Mouse (Mus musculus) embryonic fibroblast, embryonic 13.5 days (primary cell): Measurements from ENCODE around the gene Farsa. TPM values are rescaled to one million over a fixed set of nuclear protein-coding genes. Genes with fewer than 3 reads are reported as not detected.

Experiments used
- H3K27ac ChIP-seq: 2 replicates; pipeline ENCODE4 v1.5.1; 2012; ENCODE audit warnings: low read length, control low read depth, inconsistent platforms; ENCODE audit not compliant: insufficient read depth
- H3K4me1 ChIP-seq: 2 replicates; pipeline ENCODE4 v1.6.1; 2011; ENCODE audit warnings: low read length; ENCODE audit not compliant: control insufficient read depth, insufficient read depth
- H3K4me3 ChIP-seq: 2 replicates; pipeline ENCODE4 v1.5.1; 2011; ENCODE audit warnings: mild to moderate bottlenecking, control low read depth, low read length; ENCODE audit not compliant: insufficient read depth
- CTCF ChIP-seq: IDR thresholded peaks from 2 replicates; pipeline ENCODE4 v1.5.1; 2011; ENCODE audit warnings: mild to moderate bottlenecking, control low read depth, low read length, moderate library complexity, borderline replicate concordance; ENCODE audit not compliant: insufficient read depth
- POLR2A ChIP-seq: IDR thresholded peaks from 2 replicates; pipeline ENCODE4 v1.6.1; 2011; ENCODE audit warnings: low read depth, mild to moderate bottlenecking, control low read depth, low read length, moderate library complexity
- polyA plus RNA-seq: library from polyadenylated mRNA; stranded (reverse); fragments of >200 nt; gene quantifications from 2 replicates; pipeline ENCODE4 v1.2.4, GENCODE M21; 2011; ENCODE audit warnings: low read depth; ENCODE audit not compliant: missing spikeins, insufficient read length

Farsa gene
- polyA plus RNA-seq, 1 experiment, result 43.5 TPM

DNA sequence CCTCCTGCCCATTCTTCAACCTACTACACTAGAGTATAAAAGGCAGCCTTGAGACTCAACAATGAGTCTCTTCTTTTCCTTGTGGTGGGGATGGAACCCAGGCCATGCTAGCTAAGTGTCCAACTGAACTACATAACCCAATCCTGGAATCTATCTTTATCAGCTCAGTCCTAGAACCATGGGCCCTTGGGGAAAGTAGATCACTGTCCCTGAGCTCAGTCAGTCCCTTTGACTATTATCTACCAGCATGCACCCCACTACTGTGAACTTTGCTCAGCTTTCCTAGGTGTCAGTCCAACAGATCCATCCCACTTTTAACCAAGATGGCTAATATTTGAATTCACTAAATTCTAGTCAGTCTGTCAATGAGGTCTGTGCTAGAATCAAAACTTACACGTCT is 15.3 kb upstream of the Farsa start:
- Histone ChIP-seq H3K4me3 (no peak overlapping the region), H3K27ac (no peak overlapping the region), H3K4me1 (no peaks in the 10 kb centered on the region; the same call in none of the 2 replicates)
- TF ChIP-seq POLR2A, result no peak; the same call in 1 of the 2 replicates
- no peak for TF ChIP-seq CTCF

DNA sequence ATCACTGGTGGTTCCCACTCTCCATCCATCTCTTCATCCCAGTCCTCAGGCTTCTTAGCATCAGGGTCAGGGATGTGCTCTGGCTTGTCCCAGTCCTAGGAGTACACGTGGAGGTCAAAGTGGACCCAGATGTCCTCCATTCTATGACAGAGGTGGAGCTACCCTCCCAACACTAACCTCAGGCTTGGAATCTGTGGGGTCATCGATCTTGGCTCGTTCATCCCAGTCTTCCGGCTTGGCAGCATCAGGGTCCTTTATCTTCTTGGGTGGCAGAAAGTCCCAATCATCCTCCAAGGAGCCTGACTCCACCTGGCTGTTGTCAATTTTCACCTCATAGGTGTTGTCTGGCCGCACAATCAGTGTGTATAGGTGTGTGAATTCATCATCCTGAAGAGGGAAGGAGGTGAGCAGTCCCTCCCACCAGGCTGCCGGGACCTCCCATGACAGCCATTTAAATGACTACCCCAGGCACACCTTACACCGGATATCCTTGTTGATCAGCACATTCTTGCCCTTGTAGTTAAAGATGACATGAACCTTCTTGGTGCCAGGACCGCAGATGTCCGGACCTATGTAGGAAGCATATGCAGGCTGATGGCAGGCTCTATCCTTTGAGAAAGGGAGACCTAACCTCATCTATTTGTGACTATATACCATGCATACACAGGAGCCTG is 12.3 kb upstream of the Farsa start:
- Histone ChIP-seq H3K27ac (no peak overlapping the region), H3K4me3 (peak overlapping the region; percentile 85), H3K4me1 (peaks cover 6% of the 10 kb centered on the region)
- TF ChIP-seq CTCF (no peak), POLR2A (0 out of 2 replicates have a peak, but pooled peaks have one; percentile 34)

DNA sequence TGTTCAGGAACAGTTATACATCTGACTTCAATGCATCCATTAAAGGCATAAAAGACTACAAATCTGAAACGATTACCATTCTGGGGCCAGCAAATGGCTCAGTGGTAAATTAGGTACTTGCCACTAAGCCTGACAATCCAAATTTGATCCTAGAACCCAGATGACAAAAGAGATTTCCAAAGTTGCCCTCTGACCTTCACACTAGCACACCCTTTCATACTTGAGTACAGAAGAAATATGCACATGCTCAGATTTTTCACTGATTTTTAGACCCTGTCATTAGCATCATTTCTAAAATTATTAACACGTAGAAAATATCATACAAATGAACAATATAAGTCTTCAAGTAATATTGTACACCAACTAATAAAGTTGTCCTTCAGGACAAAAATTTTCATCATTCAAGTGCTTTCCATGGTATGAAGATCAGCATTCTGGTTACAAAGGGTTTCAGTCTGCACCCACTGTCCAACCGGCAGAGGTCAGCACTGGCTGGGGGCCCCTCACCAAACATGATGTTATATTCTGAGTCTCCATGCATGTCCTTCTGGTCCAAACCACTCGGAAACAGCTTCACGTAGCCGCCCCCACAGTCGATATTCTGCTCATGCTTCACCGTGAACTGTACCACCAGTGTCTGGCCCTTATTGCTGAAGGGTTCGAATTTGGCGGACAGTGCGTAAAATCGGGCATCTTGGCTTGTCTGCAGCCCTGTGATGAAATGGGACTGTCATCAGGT is 11.3 kb upstream of the Farsa start:
- peaks cover 6% of the 10 kb centered on the region for H3K4me1 ChIP-seq
- TF ChIP-seq CTCF (no peak; the same call in 1 of the 2 replicates), POLR2A (no peak; the same call in 1 of the 2 replicates)
- no peak overlapping the region; the same call in 1 of the 2 replicates for H3K27ac ChIP-seq
- peak overlapping the region; percentile 85 for H3K4me3 ChIP-seq

DNA sequence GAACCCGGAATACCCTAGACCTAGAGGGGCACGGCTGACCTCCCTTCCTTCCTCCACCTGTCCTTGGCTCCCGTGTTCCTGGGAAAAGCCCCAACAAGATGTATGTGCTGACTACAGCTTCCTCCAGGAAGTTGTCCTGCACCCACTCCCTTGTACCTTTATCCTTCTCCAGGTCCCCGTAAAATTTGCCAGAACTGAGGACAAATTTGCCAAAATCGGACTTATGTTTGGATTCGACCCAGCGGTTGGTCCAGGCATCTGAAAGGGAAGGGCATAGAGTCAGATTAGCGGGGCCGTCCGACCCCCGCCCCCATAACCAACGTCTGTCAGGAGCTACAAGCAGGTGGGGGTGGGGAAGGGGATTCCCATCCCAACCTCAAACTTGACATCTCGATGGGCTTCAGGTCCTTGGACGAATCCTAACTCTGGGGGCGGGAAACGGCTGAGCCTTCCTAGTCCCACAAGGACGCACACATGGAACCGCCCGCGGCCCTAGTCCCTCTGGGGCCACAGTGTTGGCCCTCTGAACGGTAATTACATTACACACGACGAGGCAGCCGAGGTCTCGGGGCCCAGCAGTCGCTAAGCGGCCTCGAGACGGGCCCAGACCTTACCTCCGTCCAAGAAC is 10.6 kb upstream of the Farsa start:
- Histone ChIP-seq H3K4me1 (peaks cover 6% of the 10 kb centered on the region), H3K4me3 (peak overlapping the region; percentile 85), H3K27ac (peak overlapping the region; percentile 23)
- TF ChIP-seq CTCF (no peak), POLR2A (no peak)

DNA sequence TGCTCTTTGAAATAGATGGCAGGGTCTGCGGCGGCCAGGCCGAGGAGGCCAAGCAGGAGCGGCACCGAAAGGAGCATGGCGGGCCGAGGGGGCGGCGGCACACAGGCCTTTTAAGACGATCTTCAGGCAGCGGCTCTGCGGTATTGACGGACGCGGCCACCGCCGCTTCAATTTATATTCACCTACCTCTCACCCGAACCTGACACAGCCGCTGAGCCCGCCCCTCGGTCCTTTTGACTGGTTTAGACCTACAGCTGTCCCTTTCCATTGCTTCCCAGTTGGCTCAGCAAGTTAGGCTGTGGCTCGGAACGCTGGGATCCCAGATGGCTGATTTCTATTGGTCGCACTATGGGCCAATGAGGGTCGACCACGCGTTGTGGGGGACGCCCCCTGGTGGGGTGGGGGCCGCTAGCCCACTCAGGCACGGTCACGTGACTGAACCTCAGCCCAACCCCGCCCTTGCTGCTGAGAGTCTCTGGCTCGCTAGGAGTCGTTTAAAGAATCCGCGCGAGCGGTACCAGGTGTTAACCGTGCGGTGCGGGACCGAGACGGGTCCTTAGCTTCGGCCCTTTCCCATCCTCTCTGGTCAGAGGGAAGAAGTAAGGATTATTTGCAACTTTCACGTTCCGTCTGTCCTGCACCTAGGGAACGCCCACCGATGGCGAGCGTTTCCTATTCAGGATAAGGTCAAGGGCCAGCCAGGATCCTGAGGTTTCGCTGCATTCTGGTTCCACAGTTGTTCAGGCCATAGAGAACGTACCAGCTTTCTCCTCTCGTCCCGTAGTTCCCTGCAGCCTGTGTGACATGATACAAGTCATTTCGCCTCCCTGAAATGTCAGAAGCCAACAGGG is 9.8 kb upstream of the Farsa start, which contains the start of gene Calr:
Gene Calr (minus strand): TSS at position 213 of the 851 bp plus-strand sequence.
- Histone ChIP-seq H3K4me3 (peak within 1 kb of the TSS; percentile 85), H3K27ac (peak within 1 kb of the TSS; percentile 23), H3K4me1 (peaks cover 6% of the 10 kb centered on the region)
- peak; percentile 99 for TF ChIP-seq POLR2A
- no peak for TF ChIP-seq CTCF

DNA sequence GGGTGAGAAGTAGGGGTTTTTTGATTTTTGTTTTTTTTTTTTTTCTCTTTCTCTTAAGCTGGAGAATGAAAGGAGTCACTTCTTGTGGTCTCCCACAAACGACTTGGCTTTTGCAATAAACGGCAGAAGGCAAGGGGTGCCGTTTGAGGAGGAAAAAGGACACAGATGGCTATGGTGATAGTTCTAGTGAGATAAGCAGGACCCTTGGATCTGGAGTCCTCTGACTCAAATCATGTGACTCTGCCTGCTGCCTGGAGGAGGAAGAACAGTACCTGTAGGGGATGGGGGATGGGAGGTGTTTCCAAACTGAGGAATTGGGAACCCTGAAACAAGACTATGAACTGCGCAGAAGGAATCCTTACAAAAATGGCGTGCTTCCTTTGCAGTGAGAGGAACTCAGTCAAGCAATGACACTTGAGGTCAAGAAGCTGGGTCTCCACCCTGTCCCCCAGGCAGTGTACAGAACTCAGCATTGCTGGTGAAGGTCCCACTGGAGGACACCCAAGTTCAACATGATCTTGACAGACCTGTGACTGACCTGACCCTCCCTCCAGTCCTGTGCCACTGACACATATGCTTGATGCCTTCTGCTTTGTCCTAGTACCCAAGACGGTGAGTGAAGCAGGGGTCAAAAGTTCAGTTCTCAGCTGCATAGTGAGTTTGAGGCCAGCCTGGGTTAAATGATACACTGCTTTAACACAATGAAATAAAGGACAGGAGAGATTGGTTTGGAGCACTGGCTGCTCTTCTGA is 8.9 kb upstream of the Farsa start:
- no peak for TF ChIP-seq POLR2A
- TF ChIP-seq CTCF, result no peak
- peak overlapping the region; percentile 52; the same call in 1 of the 2 replicates for H3K4me3 ChIP-seq

DNA sequence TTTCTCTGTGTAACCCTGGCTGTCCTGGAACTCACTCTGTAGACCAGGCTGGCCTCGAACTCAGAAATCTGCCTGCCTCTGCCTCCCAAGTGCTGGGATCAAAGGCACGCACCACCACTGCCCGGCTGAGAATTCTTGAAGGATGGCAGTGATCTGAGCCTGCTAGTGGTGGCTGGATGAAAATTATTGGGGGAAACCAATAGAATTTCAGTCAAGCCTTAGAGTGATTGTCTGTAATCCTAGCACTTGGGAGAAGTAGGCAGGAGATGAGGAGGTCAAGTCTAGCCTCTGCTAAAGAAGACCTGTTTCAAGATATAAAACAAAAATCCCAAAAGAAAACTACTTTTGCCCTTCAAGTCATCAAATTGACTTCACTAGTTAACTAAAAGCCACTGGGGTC is 355 bp upstream of the Farsa start:
- peaks cover 7% of the 10 kb centered on the region; the same call in 1 of the 2 replicates for H3K4me1 ChIP-seq
- TF ChIP-seq CTCF, result no peak
- TF ChIP-seq POLR2A, result no peak
- H3K4me3 ChIP-seq, result no peak overlapping the region
- no peak overlapping the region for H3K27ac ChIP-seq

More for the DNA sequence above, 8.9 kb upstream of the Farsa start:
- H3K27ac ChIP-seq, result peak overlapping the region; percentile 15; the same call in 1 of the 2 replicates
- peaks cover 6% of the 10 kb centered on the region for H3K4me1 ChIP-seq
